Mouse (Mus musculus): ENCODE measurements around the gene Actr2. TPM values are rescaled to one million over a fixed set of nuclear protein-coding genes. Genes with fewer than 3 reads are reported as not detected.
"Not testable (repeated sequence)": the region's sequence is repeated elsewhere in the genome, so short reads cannot be mapped to it uniquely, and the experiment has no call there.

The Actr2 gene
- total RNA-seq, 2 experiments from 2014 or later = 144 to 147 TPM

DNA sequence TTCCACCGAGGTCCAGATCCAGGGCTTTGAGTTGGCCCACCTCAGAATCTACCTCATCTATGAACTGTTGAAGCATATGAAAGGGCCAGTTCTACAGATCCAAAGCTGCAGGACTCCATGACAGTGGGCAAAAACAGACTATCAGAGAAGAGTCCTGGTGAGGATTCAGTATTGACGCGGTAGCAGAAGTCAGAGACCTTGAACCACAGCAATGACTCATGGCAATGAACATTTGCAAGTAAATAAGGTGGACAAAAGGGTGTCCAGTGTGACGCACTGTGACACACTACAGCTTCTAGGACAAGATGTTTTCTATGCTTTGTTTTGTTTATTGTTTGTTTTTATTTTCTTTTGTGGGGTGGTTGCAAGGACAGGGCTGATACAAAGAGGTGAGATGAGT is 4.0 kb upstream of the Actr2 start:
- peak; percentile 50 to 57 for DNase-seq

DNA sequence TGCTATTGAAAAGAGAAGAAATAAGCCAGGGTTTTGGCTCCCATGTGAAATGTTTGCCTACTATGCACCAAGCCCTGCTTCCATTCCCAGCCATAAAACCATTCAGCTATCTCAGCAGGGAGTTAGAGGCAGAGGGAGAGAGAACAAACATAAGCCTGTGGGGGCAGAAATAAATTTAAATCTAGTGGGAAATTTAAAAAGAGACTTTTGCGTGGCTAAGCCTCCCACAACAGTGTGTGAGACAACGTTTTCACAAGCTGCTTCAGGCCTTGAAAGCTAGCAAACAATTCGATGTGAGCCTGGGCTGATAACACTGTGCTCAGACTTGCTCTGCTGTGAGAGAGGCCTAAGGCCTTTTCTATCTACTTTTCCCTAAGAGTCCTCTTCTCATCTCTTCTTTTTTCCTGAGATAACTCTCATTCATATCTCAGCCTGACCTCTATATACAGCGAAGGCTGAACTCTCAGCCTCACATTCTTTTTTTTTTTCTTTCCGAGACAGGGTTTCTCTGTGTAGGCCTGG is 3.4 kb upstream of the Actr2 start:
- DNase-seq = no peak

DNA sequence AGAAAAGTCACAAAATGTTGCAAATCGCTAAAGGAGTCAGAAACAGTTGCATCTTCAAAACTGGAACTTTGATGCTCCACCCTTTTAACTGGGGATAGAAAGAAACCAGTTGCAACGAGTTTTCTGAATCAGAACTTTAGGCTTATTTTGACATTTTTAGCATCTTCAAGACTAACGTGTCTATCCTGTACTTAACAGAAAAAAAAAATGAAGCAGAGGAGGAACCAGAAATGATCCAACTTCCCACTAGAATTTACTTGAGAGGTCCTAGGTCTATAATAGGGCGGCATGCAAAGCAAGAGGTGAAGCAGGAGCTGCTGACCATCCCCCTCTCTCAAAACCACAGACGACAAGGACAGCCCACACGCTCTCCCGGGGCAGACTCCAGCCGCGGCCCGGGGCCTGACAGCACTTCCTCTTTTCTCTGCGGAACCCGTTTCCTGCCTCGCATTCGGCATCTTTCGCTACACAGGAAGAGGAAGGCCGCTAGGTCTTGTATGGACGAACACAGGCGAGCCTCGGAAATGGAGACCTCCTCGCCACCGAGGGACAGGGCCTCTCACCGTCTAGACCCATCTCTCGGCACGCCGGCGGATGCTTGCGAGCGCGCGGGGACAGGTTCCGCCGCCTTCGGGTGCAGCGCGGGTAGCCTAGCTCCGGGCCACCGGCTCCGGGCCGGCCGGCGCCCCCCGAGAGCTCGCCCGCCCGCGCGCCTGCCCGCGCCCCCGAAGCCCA is 540 bp downstream of the Actr2 start:
- DNase-seq = peak; percentile 86

DNA sequence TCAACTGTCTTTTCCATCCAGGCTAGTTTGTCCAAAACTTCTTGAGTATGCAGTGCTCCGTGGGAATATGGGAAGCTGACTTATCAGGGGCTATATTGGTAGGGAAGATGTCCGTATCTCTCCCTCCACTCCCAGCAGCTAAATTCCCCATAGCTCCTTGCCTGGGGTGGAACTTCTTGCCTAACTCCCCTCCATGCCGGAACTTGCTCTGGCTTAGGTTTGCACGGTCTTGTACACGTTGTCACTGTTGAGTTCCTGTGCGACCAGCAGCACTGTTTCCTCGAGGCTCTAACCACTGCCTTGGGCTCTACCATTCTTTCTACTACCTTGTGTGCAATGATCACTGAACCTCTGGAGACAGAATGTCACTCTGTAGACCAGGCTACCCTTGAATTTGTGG is 4.6 kb downstream of the Actr2 start:
- no peak for DNase-seq

DNA sequence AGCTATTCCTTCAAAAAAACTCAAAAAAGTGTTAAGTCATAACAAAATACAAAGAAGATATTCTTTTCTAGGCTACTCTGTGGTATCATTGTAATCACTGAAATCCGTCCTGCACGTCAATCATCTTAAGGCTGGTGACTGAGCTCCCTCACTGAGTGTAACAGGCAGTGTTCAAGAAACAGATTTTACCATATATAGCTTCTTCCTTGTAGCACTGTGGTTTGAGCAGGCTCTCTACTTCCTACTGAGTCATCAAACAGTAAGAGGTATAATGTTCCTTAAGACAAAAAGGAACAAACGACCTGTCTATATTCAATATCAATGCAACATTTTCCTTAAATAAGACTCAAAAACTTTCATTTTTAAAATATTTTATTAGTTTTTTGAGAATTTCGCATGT is 5.0 kb downstream of the Actr2 start:
- no peak for DNase-seq

DNA sequence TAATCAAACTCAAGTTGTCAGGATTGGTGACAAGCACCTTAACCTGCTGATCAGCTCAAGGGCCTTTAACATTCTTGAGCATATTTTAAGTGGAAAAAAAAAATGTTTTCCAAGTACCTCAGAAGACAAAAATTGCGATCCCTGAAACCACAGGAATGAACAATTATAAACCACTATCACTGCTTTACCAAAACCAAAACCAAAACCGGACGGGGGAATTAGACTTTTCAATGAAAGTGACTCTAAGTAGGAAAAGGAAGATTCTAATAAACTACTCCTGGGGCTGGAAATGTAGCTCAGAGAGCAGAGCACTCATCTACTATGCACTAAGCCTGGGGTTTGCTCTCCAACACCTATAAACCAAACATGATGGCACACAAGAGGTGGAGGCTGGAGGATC is 5.8 kb downstream of the Actr2 start:
- no peak for DNase-seq

DNA sequence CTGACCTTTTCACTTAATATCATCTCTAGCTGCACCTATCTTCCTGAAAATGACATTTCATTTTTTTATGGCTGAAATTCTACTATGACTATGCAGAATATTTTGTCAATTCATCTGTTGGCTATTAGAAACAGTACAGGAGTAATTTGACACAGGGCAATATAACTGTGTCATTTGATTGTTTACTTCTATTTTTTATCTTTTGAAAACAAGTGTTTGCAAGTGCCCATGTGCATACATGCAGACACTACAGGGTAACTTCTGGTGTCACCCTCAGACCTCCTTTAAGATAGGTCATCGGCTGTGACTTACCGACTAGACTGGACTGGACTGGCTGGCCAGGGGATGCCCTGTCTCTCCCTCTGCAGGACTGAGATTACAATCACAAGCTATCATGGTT is 8.8 kb downstream of the Actr2 start:
- no peak for DNase-seq

DNA sequence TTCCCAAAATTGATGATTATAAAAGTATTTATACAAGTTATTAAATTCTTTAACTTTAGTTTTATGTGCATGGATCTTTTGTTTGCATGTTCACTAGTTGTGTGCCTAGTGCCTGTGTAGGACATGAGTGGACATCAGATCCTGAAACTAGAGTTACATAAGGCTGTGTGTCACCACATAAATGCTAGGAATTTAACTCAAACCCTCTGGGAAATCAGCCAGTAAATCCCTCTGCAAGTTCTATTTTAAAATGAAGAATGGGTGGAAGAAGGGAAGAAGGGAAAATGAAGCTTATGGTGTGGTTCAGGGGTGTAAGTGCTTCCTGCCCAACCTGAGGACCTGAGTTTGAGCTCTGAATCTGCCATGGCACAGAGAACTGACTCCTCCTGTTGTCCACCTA is 26.4 kb downstream of the Actr2 start:
- DNase-seq = no peak

DNA sequence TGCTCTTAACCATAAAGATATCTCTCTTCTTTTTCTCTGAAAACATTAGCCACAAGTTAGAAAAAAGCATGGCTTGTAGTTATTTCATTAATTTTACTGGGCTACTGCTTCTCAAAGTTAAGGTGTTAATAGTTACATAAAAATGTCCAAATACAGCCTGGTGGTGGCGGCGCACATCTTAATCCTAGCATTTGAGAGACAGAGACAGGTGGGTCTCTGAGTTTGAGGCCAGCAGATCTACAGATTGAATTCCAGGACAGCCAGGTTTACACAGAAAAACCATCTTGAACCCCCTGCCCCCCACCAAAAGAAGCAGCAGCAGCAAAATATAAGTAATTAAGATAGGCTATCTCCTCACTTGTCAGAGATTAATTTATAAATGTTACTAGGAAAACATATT is 27.1 kb downstream of the Actr2 start:
- no peak for DNase-seq

DNA sequence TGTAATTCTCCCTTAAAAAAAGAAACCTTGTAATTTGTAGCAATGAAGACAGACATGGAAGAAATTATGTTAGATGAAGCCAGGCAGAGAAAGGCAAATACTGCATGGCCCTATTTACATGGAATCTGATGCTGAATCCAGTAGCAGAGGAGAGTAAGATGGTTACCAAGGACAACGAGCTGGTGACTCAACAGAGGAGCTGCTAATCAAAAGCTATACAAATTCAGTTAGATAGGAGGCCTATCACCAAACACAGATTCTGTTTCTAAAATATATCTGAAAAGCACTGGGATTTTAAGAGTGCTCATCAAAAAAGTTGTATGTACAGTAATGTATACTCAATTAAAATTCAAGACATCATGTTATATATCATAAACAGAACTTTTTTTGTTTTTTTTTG is 37.3 kb downstream of the Actr2 start:
- DNase-seq = peak in 1 of 2 experiments; percentile 11

DNA sequence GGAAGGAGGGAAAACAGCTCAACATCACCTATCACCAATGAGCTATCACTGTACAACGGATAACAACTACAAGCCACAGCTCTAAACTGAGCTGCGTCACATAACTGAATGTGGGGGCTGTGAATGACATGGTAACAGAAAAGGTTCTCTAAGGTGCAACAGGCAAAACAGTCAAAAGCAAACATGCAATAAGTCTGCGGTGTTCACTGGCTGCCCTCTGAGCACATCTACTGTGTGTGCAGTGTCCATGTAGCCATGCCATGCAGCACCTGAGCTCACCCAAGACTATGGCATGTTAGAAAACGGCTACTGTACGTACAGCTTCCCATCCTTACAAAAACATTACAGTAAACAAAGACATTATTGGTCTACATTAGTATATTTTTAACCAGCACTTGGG is 39.9 kb downstream of the Actr2 start:
- no peak for DNase-seq

DNA sequence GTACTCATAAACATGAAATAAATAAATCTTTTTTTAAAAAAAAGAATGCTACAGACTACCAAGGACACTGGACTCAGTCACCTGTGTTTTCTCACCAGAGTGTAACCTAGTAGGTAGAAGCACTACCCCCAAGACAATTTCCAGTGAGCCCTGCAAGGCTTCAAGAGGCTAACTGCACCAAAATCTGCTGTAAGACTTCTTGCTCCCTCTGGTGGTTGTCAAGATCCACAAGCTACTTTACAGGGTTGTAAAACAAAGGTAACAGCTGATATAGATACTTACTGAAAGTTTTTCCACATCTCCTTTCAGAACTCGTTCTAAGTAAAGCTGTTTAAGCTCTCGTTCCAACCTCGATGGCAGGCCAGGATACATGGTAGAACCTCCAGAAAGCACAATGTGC is 40.5 kb downstream of the Actr2 start:
- DNase-seq = peak in 1 of 2 experiments; percentile 16

DNA sequence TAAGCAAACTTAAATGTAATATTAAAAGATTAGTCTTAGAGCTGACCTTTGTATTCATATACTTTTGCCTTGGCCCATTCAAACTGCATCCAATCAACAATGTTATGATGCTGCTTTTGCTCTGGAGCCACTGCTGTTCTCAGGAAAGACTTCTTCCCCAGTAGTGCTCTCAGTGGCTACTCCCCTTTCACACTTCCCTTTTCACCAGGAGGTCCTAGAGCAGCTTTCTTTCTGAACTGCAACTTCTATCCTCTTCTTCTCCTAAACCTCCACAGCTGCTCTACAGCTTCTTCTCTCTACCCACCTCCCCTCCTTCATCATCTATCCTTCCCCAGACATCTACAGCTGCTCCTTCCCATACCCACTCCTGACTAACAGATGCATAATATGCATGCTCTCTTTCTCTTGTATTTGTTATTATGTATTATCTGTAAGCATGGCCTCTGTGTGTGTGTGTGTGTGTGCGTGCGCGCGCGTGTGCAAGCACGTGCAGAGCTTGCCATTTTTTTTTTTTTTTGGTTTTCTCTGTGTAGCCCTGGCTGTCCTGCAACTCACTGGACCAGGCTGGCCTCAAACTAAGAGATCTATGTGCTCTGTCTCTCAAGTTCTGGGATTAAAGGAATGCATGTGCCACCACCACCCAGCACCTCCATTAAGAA is 44.2 kb downstream of the Actr2 start:
- DNase-seq = no peak

DNA sequence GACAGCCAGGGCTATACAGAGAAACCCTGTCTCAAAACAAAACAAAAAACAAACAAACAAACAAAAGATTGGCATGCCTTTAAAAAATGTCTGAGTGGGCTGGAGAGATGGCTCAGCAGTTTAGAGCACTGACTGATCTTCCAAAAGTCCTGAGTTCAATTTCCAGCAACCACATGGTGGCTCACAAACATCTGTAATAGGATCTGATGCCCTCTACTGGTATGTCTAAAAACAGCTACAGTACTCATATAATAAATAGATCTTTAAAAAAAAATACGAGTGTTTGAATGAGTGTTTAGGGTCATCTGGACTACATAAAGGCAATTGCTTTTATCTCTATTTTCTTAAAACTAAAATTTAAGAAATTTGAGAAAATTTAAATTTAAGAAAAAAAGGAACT is 45.2 kb downstream of the Actr2 start:
- no peak for DNase-seq

DNA sequence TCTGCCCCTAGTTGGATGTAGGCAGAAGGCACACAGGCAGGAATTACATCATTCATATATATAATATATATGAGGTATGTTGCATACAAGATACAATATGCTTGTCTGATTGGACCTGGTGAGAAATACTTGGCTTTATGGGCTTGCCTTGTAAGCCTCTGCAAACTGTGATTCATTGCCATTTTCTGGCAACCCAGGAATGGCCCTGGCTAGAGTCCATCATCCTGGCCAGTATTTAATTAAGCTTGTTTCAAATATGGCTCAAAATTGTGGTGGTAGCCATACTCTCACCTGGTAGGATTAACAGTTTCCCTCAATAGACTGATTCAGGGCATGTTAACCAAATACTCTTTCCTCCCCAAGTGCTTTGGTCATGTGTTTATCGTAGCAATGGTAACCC is 46.6 kb downstream of the Actr2 start:
- DNase-seq = peak; percentile 63 to 76

DNA sequence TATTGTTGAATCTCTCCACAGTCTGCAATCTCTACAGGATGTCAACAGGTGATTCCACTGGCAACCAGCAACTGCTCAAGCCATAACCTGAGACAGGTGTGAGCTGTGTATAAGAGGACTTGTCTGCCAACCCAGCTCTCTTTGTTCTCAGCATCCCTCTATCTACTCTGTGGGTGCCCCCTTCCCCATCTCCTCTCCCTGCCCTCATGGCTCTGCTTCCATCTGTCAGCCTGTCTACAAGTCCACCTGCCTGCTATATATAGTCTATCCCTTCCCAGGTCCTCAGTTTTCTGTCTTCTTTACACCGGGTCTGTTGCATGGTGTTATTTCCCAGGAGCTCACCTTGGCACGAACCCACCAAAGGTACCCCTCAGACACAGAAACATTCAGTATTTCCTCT is 47.8 kb downstream of the Actr2 start:
- DNase-seq = no peak

DNA sequence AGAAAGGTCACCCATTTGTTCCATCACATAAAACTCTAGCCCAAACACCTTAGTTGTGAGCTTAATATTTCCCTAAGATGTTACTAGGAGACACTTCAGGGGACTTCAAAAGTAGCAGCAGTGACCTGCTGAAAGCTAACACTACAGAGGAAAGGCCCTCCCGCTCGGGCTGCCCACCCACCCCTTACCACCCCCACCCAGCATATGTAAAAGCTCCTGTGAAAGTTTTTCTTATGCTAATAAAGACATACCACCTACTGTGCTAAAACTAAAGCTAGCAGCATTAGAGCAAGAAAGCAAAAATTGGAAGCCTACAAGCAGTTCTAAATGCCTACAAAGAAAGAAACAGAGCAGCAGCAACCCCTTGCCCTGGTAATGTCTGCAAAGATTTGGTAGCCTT is 48.6 kb downstream of the Actr2 start:
- not testable (repeated sequence) for DNase-seq

DNA sequence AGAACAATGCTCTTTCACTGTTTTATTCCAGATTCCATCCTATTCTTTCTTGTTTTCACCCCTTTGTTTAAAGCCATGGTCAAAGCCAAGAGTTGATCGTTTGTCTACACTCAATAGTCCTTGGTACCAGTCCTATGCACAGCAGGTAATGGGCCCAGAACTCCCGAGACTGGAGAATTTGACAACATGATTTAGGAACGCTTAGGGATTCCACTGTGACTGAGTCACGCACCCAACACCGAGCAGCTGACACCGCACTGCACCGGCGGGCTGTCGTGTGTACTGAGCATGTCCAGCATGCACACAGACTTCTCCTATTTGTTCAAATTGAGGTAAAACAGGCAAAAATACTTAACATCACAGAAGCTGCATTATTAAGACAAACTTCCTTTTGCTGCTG is 49.9 kb downstream of the Actr2 start:
- peak; percentile 39 to 41 for DNase-seq

DNA sequence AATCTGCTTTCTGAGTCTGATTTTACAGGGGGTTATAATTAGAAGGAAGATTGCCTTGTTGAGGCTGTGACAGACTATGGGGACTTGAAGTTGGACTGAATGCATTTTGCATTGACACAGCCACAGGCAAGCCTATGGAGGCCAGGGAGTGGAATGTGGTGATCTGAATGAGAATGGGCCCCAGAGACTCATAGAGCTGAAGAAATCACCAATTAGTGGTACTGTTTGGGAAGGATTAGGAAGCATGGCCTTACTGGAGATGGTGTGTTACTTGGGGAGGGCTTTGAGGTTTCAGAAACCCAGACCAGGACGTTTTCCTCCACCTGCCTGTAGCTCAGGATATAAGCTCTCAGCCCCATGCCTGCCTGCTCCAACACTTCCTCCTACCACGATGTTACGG is 53.0 kb downstream of the Actr2 start:
- no peak for DNase-seq

DNA sequence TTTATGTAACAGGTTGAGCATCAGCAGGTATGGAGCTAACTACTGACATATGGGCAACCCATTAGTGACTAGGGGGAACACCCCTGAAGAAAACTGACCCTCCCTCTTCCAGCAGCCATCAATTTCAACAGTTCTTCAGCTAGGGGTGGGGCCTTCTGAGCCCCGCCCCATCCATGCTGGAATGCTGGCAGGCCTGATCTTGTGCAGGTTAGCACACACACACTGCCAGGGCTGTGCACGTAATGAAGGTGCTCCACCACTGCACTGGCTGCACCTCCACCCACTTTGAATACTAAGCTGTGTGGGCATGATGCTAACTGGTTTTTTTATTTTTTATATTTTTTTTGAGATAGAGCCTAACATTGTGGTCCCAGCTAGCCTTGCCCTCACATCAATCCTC is 55.3 kb downstream of the Actr2 start:
- DNase-seq = no peak

DNA sequence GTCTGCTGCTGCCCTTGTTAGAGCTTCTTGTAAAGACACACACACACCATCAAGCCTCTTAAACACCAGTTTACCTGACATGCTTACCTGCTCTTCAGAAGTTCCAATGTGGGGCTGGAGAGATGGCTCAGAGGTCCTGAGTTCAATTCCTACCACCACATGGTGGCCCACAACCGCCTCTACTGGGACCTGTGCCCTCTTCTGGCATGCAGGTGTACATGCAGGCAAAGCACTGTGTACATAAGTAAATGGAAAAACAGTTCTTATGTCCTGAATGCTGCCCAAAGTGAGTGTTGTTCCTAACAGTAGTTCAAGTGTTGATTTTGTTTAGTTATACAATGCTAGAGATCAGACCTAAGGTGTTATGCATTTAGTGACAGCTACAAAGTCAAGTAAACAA is 56.5 kb downstream of the Actr2 start:
- no peak for DNase-seq

DNA sequence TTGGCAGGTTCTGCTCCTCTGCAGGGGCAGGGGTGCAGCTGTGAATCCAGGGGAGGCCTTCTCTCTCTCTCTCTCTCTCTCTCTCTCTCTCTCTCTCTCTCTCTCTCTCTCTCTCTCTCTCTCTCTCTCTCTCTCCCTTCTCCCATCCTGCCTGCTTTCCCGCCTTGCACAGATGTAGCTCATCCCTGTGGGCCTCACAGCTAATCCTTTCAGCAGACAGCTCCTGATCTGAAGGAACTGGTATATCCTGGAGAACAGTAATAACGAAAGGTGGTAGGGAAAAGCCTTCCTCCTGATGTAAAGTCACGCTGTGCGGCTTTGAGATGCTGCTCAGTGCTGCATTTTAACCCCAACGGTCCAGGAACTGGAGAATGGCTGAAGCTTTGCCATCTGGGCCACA is 58.1 kb downstream of the Actr2 start:
- DNase-seq = no peak

DNA sequence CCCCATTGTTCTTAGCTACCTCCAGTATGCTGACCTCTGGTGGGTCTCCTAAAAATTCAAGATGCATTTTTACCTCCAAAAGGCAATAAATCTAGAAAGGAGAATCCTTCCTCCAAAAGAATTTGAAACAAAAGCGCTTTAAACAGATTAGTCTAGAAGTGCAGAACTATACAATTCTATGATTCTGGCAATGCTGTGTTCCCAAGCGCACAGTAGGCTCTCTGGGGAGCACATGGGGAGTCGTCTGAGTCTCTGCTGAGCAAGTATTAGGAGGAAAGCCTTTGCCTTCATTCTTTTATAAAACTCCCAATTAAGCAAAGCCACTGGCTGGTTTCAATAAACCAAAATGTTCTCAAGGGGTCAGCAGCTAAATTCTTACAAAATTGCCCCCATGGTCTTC is 58.8 kb downstream of the Actr2 start:
- DNase-seq = no peak

All from adrenal gland, postnatal 36 days (tissue).